Mouse (Mus musculus): ENCODE measurements at regions not wholly inside any gene's neighbourhood (a gene's known extent, or its start where the extent isn't known, plus 50 kb on each side); places are given as distances from the start of the nearest gene placed in this dataset.

DNA sequence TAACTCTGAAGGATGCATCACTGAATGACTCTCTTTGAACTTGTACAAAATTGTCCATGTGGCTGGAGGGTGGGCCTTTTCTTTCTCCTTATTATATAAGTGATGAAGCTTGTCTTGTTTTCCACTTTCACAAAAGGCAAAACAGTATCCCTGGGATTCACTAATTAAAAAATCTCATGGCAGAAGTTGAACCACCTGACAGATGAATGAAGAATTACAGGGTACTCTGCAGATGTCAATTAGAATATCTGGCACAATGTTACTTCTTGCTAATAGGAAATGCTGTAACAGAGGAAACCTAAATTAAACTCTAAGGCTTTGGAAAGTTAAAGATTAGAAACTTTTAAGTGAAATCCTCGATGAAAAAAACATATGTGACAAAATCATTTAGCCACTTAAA, 379.2 kb upstream of the St8sia4 start:
- WGBS = 29% methylated on average over 1 of the region's 1 CpGs
- H3K9ac ChIP-seq (ENCODE audit: low read length) = no peak overlapping the region
- no peak overlapping the region for H3K4me2 ChIP-seq (ENCODE audit: low read length)
- H3K9me3 ChIP-seq (replicated peaks; ENCODE audit: control insufficient read depth, low read length) = no peaks in the 10 kb centered on the region
- DNase-seq (ENCODE audit: low spot score) (peak; percentile 64), ATAC-seq (peak; percentile 44; the same call in 1 of the 2 replicates)
- H3K36me3 ChIP-seq (ENCODE audit: control insufficient read depth, insufficient read depth, low read length) = no peaks in the 10 kb centered on the region
- no peaks in the 10 kb centered on the region for H3K27me3 ChIP-seq (replicated peaks; ENCODE audit: control insufficient read depth, insufficient read depth, low read length)
- no peak overlapping the region for H3K27ac ChIP-seq (ENCODE audit: low read depth, low read length)
- no peak overlapping the region for H3K4me3 ChIP-seq (ENCODE audit: low read depth, low read length)
- no peaks in the 10 kb centered on the region for H3K4me1 ChIP-seq (ENCODE audit: control insufficient read depth, insufficient read depth, low read length)

DNA sequence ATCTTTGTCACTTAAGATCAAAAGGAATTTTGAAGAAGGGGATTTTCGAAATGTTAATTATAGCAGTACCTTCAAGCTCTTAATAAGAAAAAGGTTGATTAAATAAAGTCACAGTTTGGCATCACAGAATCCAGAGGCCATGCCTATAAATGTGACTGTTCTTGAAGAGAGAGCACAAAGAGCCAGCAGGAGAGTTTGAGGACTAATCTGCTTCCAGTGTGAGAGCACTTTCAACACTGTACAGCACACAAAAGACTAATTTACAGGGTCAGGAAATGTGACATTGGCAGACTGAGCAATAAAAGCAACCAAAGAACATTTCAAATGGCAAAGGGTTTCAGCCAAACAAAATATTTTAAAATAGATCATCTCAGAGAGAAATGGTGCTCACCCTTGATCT, 352.1 kb upstream of the St8sia4 start:
- no peak overlapping the region for H3K4me3 ChIP-seq (ENCODE audit: low read depth, low read length)
- H3K27ac ChIP-seq (ENCODE audit: low read depth, low read length) = no peak overlapping the region
- no peaks in the 10 kb centered on the region for H3K9me3 ChIP-seq (replicated peaks; ENCODE audit: control insufficient read depth, low read length)
- H3K36me3 ChIP-seq (ENCODE audit: control insufficient read depth, insufficient read depth, low read length) = no peaks in the 10 kb centered on the region
- WGBS = 16% methylated on average over 1 of the region's 1 CpGs
- ATAC-seq = peak; percentile 57; the same call in 1 of the 2 replicates
- H3K4me1 ChIP-seq (ENCODE audit: control insufficient read depth, insufficient read depth, low read length) = no peaks in the 10 kb centered on the region
- peak; percentile 19 for DNase-seq (ENCODE audit: low spot score)
- H3K9ac ChIP-seq (ENCODE audit: low read length) = no peak overlapping the region
- H3K4me2 ChIP-seq (ENCODE audit: low read length) = no peak overlapping the region
- no peaks in the 10 kb centered on the region for H3K27me3 ChIP-seq (replicated peaks; ENCODE audit: control insufficient read depth, insufficient read depth, low read length)

DNA sequence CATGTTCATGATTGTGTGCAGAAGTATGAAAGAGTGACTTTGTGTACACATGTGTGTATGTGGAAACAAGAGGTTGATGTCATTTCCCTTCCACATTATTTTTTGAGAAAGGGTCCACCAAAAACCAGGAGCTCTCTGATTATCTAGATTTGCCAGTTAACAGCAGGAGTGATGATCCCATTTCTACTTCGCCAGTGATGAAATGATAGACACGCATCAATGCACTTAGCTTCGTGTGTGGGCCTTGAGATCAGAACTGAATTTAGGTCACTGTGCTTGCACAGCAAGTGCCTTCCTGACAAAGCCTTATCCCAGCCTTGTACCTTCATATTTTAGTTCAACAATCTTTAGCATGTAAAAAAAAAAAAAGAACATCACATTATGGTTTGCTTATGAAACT, 342.1 kb upstream of the St8sia4 start:
- Histone ChIP-seq H3K4me3 (ENCODE audit: low read depth, low read length) (no peak overlapping the region), H3K4me1 (ENCODE audit: control insufficient read depth, insufficient read depth, low read length) (no peaks in the 10 kb centered on the region), H3K27ac (ENCODE audit: low read depth, low read length) (no peak overlapping the region), H3K27me3 (replicated peaks; ENCODE audit: control insufficient read depth, insufficient read depth, low read length) (no peaks in the 10 kb centered on the region), H3K4me2 (ENCODE audit: low read length) (no peak overlapping the region), H3K9ac (ENCODE audit: low read length) (no peak overlapping the region), H3K36me3 (ENCODE audit: control insufficient read depth, insufficient read depth, low read length) (no peaks in the 10 kb centered on the region), H3K9me3 (replicated peaks; ENCODE audit: control insufficient read depth, low read length) (no peaks in the 10 kb centered on the region)
- WGBS = 81% methylated on average over 3 of the region's 3 CpGs
- ATAC-seq (no peak), DNase-seq (ENCODE audit: low spot score) (no peak)

DNA sequence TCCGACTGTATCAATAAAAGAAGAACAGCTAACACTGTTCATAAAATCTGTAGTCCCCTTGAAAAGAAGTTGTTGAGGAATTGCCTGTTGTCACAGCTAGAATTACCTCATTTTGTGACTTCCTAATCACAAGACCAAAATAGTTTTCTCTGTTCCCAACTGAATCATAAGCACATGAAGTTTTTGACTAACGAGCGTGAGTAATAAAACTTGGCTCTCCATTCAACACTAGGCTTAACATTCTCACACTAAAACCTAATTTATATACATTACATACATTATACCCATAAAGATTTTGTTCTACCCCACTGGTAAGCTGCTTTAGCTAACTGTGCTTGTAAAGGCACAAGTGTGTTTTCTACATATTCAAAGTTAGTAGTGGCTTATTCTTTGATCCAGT, 335.7 kb upstream of the St8sia4 start:
- no peaks in the 10 kb centered on the region for H3K9me3 ChIP-seq (replicated peaks; ENCODE audit: control insufficient read depth, low read length)
- no peaks in the 10 kb centered on the region for H3K27me3 ChIP-seq (replicated peaks; ENCODE audit: control insufficient read depth, insufficient read depth, low read length)
- no peaks in the 10 kb centered on the region for H3K36me3 ChIP-seq (ENCODE audit: control insufficient read depth, insufficient read depth, low read length)
- H3K4me1 ChIP-seq (ENCODE audit: control insufficient read depth, insufficient read depth, low read length) = no peaks in the 10 kb centered on the region
- H3K4me3 ChIP-seq (ENCODE audit: low read depth, low read length) = no peak overlapping the region
- H3K27ac ChIP-seq (ENCODE audit: low read depth, low read length) = no peak overlapping the region
- 41% methylated on average over 3 of the region's 3 CpGs for WGBS
- ATAC-seq (no peak), DNase-seq (ENCODE audit: low spot score) (no peak)
- H3K9ac ChIP-seq (ENCODE audit: low read length) = no peak overlapping the region
- H3K4me2 ChIP-seq (ENCODE audit: low read length) = no peak overlapping the region

DNA sequence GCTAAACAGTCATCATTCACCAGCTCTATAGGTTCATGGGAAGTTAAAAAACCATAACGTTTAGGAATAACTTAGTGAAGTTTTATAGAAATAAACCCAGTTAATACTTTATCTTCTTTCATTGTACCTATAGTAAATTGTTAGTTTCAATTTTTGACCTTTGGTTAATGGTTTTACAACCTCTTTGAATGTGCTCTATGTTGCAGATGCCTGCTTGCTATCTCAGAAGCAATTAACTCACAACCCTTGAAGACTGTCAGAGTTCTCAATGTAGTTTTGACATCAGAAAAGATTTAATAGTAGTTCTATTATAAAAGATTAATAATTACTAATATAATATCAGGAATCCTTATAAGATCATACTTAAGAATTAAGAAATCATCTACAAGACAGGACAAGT, 294.8 kb upstream of the St8sia4 start:
- WGBS = 76% methylated on average over 1 of the region's 1 CpGs
- DNase-seq (ENCODE audit: low spot score) = no peak
- H3K9ac ChIP-seq (ENCODE audit: low read length) = no peak overlapping the region

More for the DNA sequence above, 294.8 kb upstream of the St8sia4 start:
- Histone ChIP-seq H3K36me3 (ENCODE audit: control insufficient read depth, insufficient read depth, low read length) (no peaks in the 10 kb centered on the region), H3K27me3 (replicated peaks; ENCODE audit: control insufficient read depth, insufficient read depth, low read length) (no peaks in the 10 kb centered on the region), H3K4me2 (ENCODE audit: low read length) (no peak overlapping the region), H3K27ac (ENCODE audit: low read depth, low read length) (no peak overlapping the region), H3K4me3 (ENCODE audit: low read depth, low read length) (no peak overlapping the region), H3K9me3 (replicated peaks; ENCODE audit: control insufficient read depth, low read length) (no peaks in the 10 kb centered on the region), H3K4me1 (ENCODE audit: control insufficient read depth, insufficient read depth, low read length) (no peaks in the 10 kb centered on the region)
- no peak for ATAC-seq

Measured in forebrain, embryonic 14.5 days (tissue).